Mouse (Mus musculus): ENCODE measurements around the gene Cox10. TPM values are rescaled to one million over a fixed set of nuclear protein-coding genes. Genes with fewer than 3 reads are reported as not detected.
"Not testable (repeated sequence)": the region's sequence is repeated elsewhere in the genome, so short reads cannot be mapped to it uniquely, and the experiment has no call there.

Gene Cox10
- 32.9 and 35.1 TPM in 2 replicates for polyA plus RNA-seq (2012; ENCODE audit: insufficient read depth, insufficient read length, missing spikeins)

- 0 out of 2 replicates have a peak, but pooled peaks cover 2% of the 10 kb centered on the region for H3K4me1 ChIP-seq (ENCODE audit: control insufficient read depth, insufficient read depth, insufficient read length, low read length)
- peak within 1 kb of the TSS; percentile 93 for H3K27ac ChIP-seq (replicated peaks; ENCODE audit: low read depth, low read length)
- peak within 1 kb of the TSS; percentile 82 for H3K4me3 ChIP-seq (ENCODE audit: insufficient read depth, low read depth, low read length)
Measured at GRCm38 (mm10) chr11:64078956-64079726, at the start of gene Cox10. Cox10 (minus strand) TSS chr11:64079468.

- no peak overlapping the region for H3K4me3 ChIP-seq (ENCODE audit: insufficient read depth, low read depth, low read length)
- H3K27ac ChIP-seq (replicated peaks; ENCODE audit: low read depth, low read length), result no peak overlapping the region
- no peaks in the 10 kb centered on the region for H3K4me1 ChIP-seq (ENCODE audit: control insufficient read depth, insufficient read depth, insufficient read length, low read length)
Measured at GRCm38 (mm10) chr11:64128016-64128415, 48.7 kb upstream of the Cox10 start.

GRCm38 (mm10) chr11:64125471-64125870 is 46.2 kb upstream of the Cox10 start:
- no peaks in the 10 kb centered on the region for H3K4me1 ChIP-seq (ENCODE audit: control insufficient read depth, insufficient read depth, insufficient read length, low read length)
- no peak overlapping the region for H3K27ac ChIP-seq (replicated peaks; ENCODE audit: low read depth, low read length)
- no peak overlapping the region for H3K4me3 ChIP-seq (ENCODE audit: insufficient read depth, low read depth, low read length)

- not testable (repeated sequence) for H3K4me1 ChIP-seq (ENCODE audit: control insufficient read depth, insufficient read depth, insufficient read length, low read length); H3K27ac ChIP-seq (replicated peaks; ENCODE audit: low read depth, low read length); H3K4me3 ChIP-seq (ENCODE audit: insufficient read depth, low read depth, low read length)
Measured at GRCm38 (mm10) chr11:64123174-64123573, 43.9 kb upstream of the Cox10 start.

GRCm38 (mm10) chr11:64116711-64117110 is 37.4 kb upstream of the Cox10 start:
- no peaks in the 10 kb centered on the region for H3K4me1 ChIP-seq (ENCODE audit: control insufficient read depth, insufficient read depth, insufficient read length, low read length)
- H3K4me3 ChIP-seq (ENCODE audit: insufficient read depth, low read depth, low read length), result no peak overlapping the region
- H3K27ac ChIP-seq (replicated peaks; ENCODE audit: low read depth, low read length), result no peak overlapping the region

- Histone ChIP-seq H3K27ac (replicated peaks; ENCODE audit: low read depth, low read length) (no peak overlapping the region), H3K4me1 (ENCODE audit: control insufficient read depth, insufficient read depth, insufficient read length, low read length) (no peaks in the 10 kb centered on the region), H3K4me3 (ENCODE audit: insufficient read depth, low read depth, low read length) (no peak overlapping the region)
Measured at GRCm38 (mm10) chr11:64115822-64116221, 36.6 kb upstream of the Cox10 start.

- Histone ChIP-seq H3K27ac (replicated peaks; ENCODE audit: low read depth, low read length) (no peak overlapping the region), H3K4me3 (ENCODE audit: insufficient read depth, low read depth, low read length) (no peak overlapping the region), H3K4me1 (ENCODE audit: control insufficient read depth, insufficient read depth, insufficient read length, low read length) (no peaks in the 10 kb centered on the region)
Measured at GRCm38 (mm10) chr11:64115101-64115500, 35.8 kb upstream of the Cox10 start.

GRCm38 (mm10) chr11:64100060-64100459 is 20.8 kb upstream of the Cox10 start:
- Histone ChIP-seq H3K27ac (replicated peaks; ENCODE audit: low read depth, low read length) (no peak overlapping the region), H3K4me1 (ENCODE audit: control insufficient read depth, insufficient read depth, insufficient read length, low read length) (no peaks in the 10 kb centered on the region), H3K4me3 (ENCODE audit: insufficient read depth, low read depth, low read length) (no peak overlapping the region)

GRCm38 (mm10) chr11:64093058-64093457 is 13.8 kb upstream of the Cox10 start:
- no peaks in the 10 kb centered on the region for H3K4me1 ChIP-seq (ENCODE audit: control insufficient read depth, insufficient read depth, insufficient read length, low read length)
- H3K4me3 ChIP-seq (ENCODE audit: insufficient read depth, low read depth, low read length), result no peak overlapping the region
- no peak overlapping the region for H3K27ac ChIP-seq (replicated peaks; ENCODE audit: low read depth, low read length)

- no peaks in the 10 kb centered on the region for H3K4me1 ChIP-seq (ENCODE audit: control insufficient read depth, insufficient read depth, insufficient read length, low read length)
- no peak overlapping the region for H3K27ac ChIP-seq (replicated peaks; ENCODE audit: low read depth, low read length)
- H3K4me3 ChIP-seq (ENCODE audit: insufficient read depth, low read depth, low read length), result no peak overlapping the region
Measured at GRCm38 (mm10) chr11:64091150-64091549, 11.9 kb upstream of the Cox10 start.

- no peak overlapping the region for H3K4me3 ChIP-seq (ENCODE audit: insufficient read depth, low read depth, low read length)
- no peak overlapping the region for H3K27ac ChIP-seq (replicated peaks; ENCODE audit: low read depth, low read length)
- no peaks in the 10 kb centered on the region for H3K4me1 ChIP-seq (ENCODE audit: control insufficient read depth, insufficient read depth, insufficient read length, low read length)
Measured at GRCm38 (mm10) chr11:64089682-64090081, 10.4 kb upstream of the Cox10 start.

GRCm38 (mm10) chr11:64085888-64086287 is 6.6 kb upstream of the Cox10 start:
- H3K27ac ChIP-seq (replicated peaks; ENCODE audit: low read depth, low read length), result no peak overlapping the region
- no peak overlapping the region for H3K4me3 ChIP-seq (ENCODE audit: insufficient read depth, low read depth, low read length)
- H3K4me1 ChIP-seq (ENCODE audit: control insufficient read depth, insufficient read depth, insufficient read length, low read length), result no peaks in the 10 kb centered on the region

- Histone ChIP-seq H3K4me3 (ENCODE audit: insufficient read depth, low read depth, low read length) (peak overlapping the region; percentile 82), H3K4me1 (ENCODE audit: control insufficient read depth, insufficient read depth, insufficient read length, low read length) (0 out of 2 replicates have a peak, but pooled peaks cover 2% of the 10 kb centered on the region), H3K27ac (replicated peaks; ENCODE audit: low read depth, low read length) (peak overlapping the region; percentile 80)
Measured at GRCm38 (mm10) chr11:64079727-64080081, 436 bp upstream of the Cox10 start.

- Histone ChIP-seq H3K4me1 (ENCODE audit: control insufficient read depth, insufficient read depth, insufficient read length, low read length) (0 out of 2 replicates have a peak, but pooled peaks cover 2% of the 10 kb centered on the region), H3K4me3 (ENCODE audit: insufficient read depth, low read depth, low read length) (no peak overlapping the region), H3K27ac (replicated peaks; ENCODE audit: low read depth, low read length) (no peak overlapping the region)
Measured at GRCm38 (mm10) chr11:64076212-64076611, 3.1 kb downstream of the Cox10 start.

GRCm38 (mm10) chr11:64073379-64073778 is 5.9 kb downstream of the Cox10 start:
- 0 out of 2 replicates have a peak, but pooled peaks cover 2% of the 10 kb centered on the region for H3K4me1 ChIP-seq (ENCODE audit: control insufficient read depth, insufficient read depth, insufficient read length, low read length)
- H3K27ac ChIP-seq (replicated peaks; ENCODE audit: low read depth, low read length), result no peak overlapping the region
- H3K4me3 ChIP-seq (ENCODE audit: insufficient read depth, low read depth, low read length), result no peak overlapping the region

GRCm38 (mm10) chr11:64071536-64071935 is 7.7 kb downstream of the Cox10 start:
- H3K4me3 ChIP-seq (ENCODE audit: insufficient read depth, low read depth, low read length), result no peak overlapping the region
- H3K27ac ChIP-seq (replicated peaks; ENCODE audit: low read depth, low read length), result no peak overlapping the region

More at GRCm38 (mm10) chr11:64071536-64071935, 7.7 kb downstream of the Cox10 start:
- H3K4me1 ChIP-seq (ENCODE audit: control insufficient read depth, insufficient read depth, insufficient read length, low read length), result no peaks in the 10 kb centered on the region

All from brown adipose tissue, adult 24 weeks (tissue).